Mouse (Mus musculus): ENCODE data around the gene Sap30bp.

The Sap30bp gene

DNA sequence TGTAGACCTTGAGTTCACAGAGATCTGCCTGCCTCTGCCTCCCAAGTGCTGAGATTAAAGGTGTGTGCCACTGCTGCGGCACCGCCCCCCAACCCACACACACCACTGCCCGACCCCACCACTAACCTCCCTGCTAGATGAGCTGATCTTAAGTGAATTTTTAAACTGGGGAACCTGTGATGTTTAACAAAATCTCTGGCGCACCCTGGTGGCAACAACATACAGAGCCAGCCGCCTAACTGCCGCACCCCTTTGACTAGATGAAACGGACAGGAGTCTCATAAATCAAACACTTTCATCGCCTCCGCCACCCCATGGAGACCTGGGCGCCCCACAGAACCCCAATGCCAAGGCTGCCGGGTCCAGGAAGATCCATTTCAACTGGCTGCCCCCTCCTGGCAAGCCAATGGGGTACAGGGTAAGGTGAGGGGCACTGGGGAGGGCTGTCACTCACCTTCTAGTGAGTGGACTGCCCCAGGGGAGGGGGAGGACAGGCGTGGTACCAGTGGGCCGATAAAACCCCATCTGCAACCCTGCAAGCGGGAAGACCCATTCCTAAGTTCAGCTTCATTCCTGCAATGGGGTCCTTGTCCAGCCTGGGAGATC is 66.6 kb downstream of the Sap30bp start:
- in situ Hi-C loops (cut with MboI, MseI), result no loop called here

DNA sequence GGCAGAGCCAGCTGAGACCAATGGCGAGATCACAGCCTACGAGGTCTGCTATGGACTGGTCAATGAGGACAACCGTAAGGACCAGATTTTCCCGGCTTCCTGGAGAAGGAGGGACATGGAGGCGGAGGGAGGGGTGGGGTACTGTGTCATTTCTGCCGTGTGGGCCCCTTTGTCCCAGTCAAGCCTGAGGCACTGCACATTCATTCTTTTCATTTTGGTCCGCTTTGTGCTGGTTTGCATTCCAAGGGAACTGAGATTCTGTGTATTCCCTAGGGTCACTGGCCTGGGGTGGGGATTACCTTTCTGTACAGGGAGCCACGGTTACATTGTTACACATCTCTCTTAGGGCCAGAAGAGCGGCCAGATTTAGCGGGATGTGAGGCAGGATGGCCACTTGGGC is 67.5 kb downstream of the Sap30bp start:
- in situ Hi-C loops (cut with MboI, MseI), result no loop called here

GRCm38 (mm10) chr11:116001725-116002124 is 68.6 kb downstream of the Sap30bp start:
- in situ Hi-C loops (cut with MboI, MseI), result no loop called here

- in situ Hi-C loops (cut with MboI, MseI), result no loop called here
Measured at GRCm38 (mm10) chr11:116002894-116003293, 69.8 kb downstream of the Sap30bp start.

DNA sequence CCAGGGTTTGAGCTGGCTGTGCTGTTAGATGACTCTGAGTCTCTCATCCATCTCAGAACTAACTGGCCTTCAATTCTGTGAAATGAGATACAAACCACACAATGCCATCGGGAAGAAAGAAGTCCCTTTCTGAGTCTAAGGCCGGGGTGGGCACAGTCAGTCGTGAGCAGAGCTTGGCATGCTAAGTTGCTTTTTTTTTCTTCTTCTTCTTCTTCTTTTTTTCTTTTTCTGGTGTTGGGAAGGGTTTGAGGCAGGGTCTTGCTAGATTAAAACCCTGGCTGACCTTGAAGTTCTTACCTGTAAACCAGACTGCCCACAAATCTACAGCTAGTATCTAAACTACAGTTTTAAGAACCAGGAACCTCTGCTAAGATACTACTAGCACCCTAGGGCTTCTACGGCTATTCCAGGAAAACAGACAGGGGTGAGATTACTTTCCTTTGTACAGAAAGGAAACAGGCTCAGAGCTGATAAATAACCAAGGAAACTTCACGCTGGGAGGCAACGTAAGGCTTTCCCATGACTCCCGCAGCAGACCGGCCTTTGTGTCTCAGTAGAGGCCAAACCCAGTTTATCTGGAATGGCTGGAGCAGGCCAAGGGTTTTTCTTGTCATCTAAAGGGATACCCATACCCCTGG is 71.2 kb downstream of the Sap30bp start:
- in situ Hi-C loops (cut with MboI, MseI), result no loop called here

DNA sequence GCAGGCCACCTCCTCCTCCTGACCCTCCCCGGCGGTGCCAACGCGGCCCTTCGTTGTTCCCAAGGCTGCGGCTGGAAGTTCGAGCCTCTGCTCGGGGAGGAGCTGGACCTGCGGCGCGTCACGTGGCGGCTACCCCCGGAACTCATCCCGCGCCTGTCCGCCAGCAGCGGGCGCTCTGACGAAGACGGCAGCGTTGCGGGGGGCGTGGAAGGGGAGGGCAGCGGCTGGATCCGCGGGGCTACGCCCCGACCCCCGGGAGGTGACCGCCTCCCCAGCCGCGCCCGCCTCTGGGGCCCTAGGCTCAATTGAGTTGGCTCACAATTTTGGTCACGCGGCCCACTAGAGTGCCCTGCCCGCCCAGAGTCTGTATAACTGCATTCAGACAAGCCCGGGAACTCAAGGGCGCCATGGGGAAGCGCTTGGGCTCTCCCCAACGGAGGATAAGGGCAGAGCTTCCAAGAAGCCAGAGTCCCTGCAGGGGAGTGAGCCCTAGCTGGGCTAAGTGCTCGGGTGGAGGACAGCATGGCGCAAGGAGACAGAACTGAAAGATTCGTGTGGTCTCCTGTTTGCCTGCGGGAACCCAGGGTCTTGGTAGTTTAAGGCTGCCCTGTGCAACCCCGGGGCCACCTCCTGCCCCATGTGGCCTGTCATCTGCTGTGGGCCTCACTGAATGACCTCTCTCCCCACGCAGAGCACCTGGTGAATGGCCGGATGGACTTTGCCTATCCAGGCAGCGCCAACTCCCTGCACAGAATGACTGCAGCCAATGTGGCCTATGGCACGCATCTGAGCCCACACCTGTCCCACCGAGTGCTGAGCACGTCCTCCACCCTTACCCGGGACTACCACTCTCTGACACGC is 72.0 kb downstream of the Sap30bp start:
- in situ Hi-C loops (cut with MboI, MseI), result no loop called here

DNA sequence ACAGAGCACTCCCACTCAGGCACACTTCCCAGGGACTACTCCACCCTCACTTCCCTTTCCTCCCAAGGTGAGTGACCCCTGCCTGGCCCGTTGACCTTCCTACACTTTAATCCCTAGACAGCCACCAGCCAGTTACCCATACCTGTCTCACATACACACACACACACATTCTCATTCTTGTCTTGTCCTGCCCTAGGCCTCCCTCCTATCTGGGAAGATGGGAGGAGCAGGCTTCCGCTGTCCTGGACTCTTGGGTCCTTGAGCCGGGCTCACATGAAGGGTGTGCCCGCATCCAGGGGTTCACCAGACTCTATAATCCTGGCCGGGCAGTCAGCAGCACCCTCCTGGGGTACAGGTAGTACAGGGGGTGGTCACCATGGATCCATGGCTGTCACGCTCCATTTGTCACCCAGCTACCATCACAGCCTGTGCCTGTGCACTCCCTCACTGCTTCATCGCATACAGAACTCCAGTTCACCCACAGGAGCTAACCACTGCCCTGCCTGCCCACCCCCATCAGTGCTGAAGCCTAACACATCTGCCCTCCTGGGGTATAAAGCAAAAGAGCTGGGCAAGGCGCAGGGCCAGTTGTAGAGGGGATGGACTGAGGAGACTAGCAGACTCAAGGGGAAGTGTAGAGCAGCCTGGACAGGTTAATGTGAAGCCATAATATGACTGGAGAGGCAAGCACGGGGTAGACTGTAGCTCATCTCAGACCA is 72.8 kb downstream of the Sap30bp start:
- in situ Hi-C loops (cut with MboI, MseI), result no loop called here

DNA sequence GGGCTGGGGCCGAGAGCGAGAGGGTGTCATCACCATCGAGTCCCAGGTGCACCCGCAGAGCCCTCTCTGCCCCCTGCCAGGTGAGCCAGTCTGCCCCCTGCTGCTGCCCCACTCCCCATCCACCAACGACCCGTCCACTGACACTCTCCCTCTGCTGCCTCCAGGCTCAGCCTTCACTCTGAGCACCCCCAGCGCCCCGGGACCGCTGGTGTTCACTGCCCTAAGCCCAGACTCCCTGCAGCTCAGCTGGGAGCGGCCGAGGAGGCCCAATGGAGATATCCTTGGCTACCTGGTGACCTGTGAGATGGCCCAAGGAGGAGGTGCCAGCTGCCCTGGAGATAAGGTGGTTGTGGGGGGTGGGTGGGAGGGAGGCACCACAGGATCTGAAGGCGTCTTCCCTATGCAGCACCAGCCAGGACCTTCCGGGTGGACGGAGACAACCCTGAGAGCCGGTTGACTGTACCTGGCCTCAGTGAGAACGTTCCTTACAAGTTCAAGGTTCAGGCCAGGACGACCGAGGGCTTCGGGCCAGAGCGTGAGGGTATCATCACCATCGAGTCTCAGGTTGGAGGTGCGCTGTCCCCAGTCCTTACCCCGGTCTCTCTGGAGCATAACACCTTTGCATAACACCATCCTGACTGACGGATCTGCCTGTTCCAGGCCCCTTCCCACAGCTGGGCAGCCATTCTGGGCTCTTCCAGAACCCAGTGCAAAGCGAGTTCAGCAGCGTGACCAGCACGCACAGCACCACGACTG is 74.2 kb downstream of the Sap30bp start:
- in situ Hi-C loops (cut with MboI, MseI), result no loop called here

GRCm38 (mm10) chr11:116008411-116008810 is 75.3 kb downstream of the Sap30bp start:
- in situ Hi-C loops (cut with MboI, MseI), result no loop called here

DNA sequence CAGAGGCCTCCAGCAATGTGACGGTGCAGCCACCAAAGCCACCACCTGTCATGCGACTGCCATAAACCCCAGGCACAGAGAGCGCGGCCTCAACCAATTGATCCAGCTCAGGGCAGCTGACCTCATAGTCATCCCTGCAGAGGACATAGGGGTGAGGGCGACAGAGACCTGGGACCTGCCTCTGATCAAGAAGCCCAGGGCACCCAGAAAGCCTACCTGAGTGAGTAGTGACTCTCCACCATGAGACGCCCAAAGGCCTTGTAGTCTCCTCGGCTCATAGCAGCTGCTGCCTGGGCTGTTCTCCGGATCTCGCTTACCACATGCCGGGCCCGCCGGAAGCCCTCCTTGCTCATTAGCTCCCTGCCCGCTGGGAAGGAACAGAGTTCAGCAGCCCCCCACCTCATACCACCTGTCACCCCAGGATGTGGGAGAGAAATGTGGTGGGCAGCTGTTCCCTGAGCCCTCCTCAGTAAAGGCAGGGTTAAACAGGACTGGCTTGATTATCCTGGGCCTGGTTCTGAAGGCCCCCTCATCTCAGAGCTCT is 75.8 kb downstream of the Sap30bp start:
- in situ Hi-C loops (cut with MboI, MseI), result no loop called here

DNA sequence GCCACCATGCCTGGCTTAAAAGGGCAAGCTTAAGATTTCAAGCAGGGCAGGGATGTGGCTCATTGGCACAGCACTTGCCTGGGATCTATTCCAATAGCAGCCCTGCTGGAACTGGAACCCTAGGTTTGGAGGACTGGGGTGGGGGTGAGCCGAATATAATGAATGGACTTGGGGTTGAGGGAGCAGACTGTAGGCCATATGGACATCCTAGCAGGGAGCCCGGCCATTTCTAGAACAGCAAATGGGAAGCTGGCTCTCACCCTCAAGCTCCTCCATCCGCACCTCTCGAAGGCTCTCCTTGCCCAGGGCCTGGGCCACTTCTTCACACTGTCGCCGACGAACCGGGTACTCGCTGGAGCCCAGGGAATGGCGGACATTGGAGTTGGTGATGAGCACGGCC is 76.6 kb downstream of the Sap30bp start:
- in situ Hi-C loops (cut with MboI, MseI), result no loop called here

DNA sequence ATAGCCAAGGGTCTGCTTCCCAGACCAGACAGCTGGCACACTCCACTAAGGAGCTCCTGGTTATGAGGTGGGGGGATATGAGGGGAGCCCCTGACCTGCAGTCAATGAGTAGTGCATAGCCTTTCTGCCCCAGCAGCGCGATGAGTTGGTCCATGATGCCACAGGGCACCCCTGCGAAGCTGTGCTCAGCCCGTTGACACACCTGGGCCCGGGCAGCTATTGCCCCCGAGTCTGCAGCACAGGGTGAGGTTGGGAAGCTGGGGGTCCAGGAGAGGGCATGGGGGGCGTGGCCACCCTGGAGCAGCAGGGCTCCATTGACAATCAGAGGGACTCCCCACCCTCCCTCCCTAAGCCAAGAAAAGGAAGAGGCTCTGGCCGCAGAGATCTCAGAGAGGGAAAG is 77.1 kb downstream of the Sap30bp start:
- in situ Hi-C loops (cut with MboI, MseI), result no loop called here

DNA sequence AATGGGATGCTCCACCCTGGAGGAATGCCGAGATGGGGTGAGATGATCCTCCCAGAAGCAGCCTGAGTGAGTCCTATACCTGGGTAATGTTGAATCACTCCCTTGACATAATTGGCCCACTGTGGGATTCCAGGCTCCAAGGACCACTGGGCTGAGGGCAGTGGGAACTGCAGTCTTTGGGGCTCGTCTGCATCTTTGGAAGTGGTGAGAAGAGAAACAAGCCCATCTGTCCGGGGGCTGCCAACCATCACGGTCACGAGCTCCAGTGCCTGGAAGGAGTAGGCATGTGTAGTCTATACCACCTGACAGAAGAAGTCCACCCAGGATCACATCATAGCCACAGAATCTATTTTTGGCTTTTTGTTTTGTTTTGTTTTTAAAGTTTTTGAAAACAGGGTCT is 77.9 kb downstream of the Sap30bp start:
- in situ Hi-C loops (cut with MboI, MseI), result no loop called here

DNA sequence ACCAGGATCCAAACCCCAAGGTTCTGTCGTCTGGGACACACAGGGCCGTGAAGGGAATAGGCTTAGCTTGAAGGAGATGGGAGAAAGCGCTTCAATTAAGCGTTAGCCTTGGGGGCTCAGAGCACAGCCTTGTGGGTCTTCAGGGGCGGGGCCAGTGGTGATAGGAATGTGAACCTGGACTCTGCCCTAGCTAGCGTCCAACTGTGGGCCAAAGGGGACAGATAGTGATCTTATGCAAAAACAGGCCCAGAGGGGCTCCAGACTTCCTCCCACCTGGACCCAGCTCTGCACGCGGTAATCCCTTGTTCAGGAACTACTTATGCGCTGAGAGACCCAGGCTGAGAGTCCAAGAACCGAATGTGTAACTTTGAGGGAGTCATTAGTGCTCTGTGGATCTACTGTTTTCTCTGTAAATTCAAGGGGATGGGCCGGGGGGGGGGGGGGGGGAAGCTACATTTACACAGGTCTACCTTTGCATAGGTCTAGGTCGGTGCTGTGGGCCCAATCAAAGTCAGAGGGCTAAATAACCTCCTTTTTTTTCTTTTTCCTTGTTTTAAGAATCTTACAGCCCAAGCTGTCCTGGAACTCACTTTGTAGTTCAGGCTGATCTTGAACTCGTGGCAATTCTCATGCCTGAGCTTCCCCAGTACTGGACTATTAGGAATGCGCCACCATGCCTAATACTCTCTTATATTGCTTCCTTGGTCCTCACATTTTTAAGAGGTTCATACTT is 78.6 kb downstream of the Sap30bp start:
- in situ Hi-C loops (cut with MboI, MseI), result no loop called here

GRCm38 (mm10) chr11:116012262-116012947 is 79.3 kb downstream of the Sap30bp start, which contains the start of gene Galk1:
TSS of gene Galk1 (minus strand) at chr11:116012719.
- in situ Hi-C loops (cut with MboI, MseI), result no loop called here

GRCm38 (mm10) chr11:116014821-116015220 is 81.7 kb downstream of the Sap30bp start:
- in situ Hi-C loops (cut with MboI, MseI), result no loop called here

Measured in regulatory T cell (primary cell).